Mouse (Mus musculus): Measurements from ENCODE around the gene Dclk1.
"Not testable (repeated sequence)": the region's sequence is repeated elsewhere in the genome, so short reads cannot be mapped to it uniquely, and the experiment has no call there.

Dclk1 gene

DNA sequence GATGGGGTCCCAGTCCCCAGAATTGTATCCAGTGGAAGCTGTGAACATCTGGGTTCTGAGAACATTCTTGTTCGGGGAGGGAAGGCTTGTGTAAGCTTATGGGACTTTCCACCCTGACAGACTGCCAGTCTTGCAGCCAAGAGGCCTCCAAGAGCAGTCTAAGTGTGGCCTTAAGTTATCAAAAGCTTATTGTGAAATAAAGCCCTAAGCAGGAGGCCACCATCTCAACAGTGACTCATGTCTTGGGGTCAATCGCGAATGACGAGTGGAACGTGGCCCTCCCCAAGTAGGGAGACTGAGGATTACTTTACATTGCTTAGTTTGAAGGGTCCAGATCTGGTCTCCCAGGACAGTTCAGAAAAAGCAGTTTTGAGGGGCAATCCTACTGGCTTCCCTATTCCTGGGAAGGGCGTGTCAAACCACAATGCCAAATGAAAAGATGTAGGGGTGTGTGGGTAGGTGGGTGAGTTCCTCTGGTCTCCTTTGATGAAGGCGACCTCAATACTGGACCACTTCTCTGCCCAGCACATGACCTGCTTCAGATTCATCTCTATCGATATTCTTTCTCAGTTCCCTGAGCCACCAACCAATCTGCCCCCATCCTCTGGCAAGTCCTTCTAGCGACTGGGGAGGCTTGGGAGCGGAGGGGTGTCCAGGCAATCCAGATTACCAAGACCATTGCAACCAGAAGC lies at the start of gene Dclk1:
TSS of gene Dclk1 (plus strand) at position 635 of the 692 bp plus-strand sequence.
- DNase-seq (ENCODE audit: low spot score in 2 of 2), result no peak

DNA sequence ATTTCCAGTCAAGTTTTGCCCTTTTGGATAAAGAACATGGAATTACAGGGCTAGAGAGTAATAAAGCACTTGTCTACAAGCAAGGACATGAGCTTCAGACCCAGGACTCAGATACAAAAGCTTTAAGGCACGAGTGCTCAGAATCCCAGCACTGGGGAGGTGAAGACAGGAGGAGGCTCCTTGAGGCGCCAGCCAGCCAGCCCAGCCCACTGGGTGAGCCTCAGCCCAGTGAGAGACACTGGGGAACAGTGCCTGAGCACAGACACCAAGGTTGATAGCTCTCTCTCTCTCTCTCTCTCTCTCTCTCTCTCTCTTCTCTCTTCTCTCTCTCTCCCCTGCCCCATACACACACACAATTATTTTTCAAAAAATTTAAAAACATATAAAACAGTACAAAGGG lies 48.8 kb upstream of the Dclk1 start:
- no peak for DNase-seq (ENCODE audit: low spot score in 2 of 2)

DNA sequence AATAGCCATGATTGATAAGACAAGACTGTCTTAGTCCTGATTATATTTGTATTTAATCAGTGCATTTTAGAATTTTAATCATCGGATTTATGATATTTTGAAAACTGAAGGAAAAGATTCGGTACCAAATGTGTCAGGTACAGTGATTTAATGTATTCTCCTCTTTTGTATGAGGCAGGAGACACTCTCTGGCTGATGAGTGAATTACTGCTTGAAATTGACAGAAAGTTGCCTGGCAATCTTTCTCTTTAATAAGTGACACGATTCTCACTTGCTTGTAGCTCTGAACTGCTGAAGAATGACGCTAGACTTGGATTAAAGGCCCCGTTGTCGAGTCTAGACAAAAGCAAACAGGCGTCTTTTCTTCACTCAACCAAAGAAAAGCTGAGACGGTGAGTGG lies 47.4 kb upstream of the Dclk1 start:
- DNase-seq (ENCODE audit: low spot score in 2 of 2), result no peak

DNA sequence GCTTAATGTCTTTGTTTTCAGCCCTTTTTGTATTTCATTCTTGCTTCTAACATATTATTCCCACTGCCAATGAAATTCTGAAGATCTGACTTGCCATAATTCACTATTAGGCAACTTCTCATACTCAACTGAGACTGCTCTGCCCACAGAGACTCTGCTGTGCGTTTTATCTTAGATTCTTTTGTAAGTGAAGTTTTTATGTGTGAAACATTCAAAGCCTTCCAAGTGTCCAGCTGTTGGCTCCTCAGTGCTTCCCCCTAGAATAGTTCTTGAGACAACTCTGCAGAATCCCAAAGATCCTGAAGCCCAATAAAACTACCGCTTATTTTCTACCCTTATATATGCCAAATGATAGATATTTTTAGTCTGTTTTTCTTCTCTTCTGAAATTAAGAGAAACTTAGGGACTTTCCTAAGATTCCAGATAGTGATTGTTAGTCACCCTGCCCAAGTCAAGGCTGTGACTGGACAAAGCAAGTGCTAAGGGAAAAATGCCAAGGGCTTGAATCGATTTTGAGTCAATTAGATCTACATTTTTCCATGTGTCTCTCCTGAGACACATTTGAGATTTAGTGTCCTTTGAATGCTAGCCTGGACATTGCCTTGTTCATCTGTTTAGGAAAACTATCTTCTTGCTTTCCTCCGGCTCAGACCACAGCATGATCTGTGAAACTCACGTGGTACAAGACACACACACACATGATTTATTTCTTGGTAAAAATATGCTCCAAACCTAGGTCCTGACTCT lies 46.4 kb upstream of the Dclk1 start:
- DNase-seq (ENCODE audit: low spot score in 2 of 2), result no peak

DNA sequence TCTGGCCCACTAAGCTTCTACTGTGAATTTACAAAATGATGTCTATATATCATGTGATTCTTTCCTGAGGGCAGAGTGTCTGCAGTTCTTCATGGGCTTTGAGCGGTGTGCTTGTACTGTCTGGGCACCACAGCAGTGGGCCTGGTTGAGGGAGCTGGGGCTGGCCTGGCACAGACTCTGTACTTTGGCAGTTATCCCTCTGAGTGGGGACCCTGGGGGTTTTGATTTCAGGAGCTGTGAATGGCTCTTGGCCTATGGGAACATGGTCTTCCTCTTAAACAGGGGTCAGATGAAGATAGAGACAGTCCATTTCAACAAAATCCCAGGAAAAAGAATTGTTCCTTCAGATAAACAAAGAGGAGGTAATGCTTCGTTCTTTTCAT lies 45.8 kb upstream of the Dclk1 start:
- no peak for DNase-seq (ENCODE audit: low spot score in 2 of 2)

DNA sequence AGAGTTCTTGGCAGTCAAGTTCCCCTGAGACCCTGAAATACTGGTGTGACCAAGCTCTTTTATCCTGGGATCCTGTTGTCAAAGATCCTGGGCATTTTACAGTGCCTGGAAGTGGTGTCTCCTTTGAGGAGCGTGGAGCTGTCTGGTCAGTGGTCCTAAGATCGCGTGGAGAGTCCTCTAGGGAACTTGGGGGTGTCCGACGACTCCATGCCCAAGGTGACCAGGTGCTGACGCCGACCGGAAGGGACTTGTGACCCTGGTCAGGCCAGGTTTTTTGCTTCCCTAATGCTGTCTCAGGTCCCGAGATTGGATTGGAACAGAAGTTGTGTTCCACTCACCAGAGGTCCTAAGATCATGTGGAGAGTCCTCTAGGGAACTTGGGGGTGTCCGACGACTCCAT lies 38.5 kb upstream of the Dclk1 start:
- DNase-seq (ENCODE audit: low spot score in 2 of 2), result not testable (repeated sequence)

DNA sequence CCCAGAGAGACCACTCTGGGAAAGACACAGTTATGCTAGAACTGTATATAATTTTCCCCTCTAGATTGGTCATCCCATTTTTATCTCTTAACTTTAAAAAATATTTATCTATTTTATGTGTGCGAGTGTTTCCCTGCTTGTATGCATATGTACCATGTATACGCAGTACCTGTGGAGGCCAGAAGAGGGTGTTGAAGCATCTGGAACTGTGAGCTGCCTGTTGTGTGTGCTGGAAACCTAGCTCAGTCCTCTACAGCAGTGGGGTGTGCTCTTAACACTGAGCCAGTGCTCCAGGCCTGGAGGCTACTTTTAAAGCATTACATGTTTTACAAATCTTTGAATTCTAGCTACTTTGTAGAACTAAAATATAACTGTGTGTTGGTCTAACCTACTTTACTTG lies 35.8 kb upstream of the Dclk1 start:
- no peak for DNase-seq (ENCODE audit: low spot score in 2 of 2)

DNA sequence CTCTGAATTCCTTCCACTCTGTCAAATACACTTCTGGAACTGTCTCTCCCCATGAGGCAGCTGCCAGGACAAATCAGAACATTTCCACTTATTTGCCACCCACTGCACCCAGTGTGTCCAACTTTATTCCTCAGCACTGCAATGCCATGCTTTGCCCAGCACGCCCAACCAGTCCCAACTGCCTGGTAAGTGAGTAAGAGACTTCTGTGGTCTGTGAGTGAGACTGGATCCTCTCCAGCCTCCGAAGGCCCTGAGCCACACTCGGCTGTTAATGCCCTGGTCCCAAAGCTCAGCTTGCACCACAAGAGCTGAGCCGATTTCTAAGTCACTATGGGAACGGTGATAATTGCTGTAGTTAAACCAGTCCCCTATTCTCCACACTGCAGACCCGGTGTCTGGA lies 34.5 kb upstream of the Dclk1 start:
- no peak for DNase-seq (ENCODE audit: low spot score in 2 of 2)

DNA sequence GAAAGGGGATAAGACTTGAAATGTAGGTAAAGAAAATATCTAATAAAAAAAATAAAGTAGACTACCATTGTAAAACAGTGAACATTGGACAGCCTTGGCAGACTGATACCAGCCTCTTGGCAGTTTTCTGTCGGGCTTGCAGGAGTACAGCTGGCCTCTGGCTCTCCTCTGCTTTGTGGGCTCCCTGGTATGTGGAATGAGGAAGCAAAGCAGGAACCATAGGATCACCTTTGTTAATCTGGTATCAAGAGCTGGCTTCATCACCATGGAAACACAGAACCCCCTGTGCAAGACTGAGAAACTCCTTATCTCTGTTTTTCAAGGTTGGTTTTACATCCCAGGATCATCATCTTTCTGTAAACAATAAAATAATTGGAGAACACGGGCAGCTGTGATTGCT lies 29.9 kb upstream of the Dclk1 start:
- no peak for DNase-seq (ENCODE audit: low spot score in 2 of 2)

DNA sequence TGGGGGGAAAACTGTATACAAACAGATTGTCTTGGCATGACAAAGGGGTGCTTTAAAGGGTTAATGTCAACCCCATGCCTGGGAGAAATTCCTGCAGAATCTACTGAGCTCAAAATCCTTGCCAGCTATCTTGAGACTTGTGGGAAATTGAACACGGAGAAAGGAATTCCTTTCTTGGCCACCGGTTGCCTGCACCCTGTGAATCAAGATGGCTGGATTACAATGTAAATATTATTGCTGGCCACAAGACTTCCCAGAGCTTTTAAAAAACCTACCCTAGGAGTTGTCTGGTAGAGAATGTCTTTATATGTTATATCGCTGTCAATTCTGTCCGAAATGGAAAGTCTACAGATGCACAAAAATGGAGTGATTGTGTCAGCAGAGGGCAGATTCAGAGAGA lies 28.4 kb upstream of the Dclk1 start:
- no peak for DNase-seq (ENCODE audit: low spot score in 2 of 2)

DNA sequence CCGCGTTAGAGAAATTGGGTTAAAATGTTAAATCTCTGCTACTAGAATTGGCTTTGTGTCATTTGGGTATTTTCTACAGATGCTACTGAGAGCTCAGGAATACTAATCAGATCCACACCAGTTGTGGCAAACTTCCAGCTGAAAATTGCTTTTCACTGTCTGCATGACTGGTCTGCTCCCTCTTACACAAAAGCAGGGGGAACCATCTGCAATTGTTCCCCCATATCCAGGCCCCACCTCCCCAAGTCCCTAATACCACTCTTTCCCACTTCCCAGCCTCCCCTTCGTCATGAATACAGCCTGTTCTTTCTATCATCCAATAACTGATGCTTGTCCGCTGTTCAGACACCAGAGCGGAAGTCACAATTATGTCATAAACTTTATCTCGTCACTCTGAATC lies 27.8 kb upstream of the Dclk1 start:
- no peak for DNase-seq (ENCODE audit: low spot score in 2 of 2)

DNA sequence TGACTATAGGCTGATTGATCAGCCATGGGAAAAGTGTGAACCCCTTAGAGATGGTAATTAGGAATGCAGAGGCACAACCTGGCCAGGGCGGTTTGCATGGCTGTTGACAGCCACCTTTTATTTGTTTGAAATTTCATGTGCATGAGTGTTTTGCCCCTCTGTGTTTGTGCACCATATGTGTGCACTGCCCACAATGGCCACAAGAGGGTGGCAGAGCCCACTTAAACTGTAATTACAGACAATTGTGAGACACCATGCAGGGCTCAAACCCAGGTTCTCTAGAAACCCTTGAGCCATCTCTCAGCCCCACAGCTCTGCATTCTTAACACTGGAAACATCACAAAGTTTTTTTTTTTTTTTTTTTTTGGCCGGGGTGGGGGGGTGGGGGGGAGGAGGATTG lies 19.7 kb upstream of the Dclk1 start:
- DNase-seq (ENCODE audit: low spot score in 2 of 2), result no peak

DNA sequence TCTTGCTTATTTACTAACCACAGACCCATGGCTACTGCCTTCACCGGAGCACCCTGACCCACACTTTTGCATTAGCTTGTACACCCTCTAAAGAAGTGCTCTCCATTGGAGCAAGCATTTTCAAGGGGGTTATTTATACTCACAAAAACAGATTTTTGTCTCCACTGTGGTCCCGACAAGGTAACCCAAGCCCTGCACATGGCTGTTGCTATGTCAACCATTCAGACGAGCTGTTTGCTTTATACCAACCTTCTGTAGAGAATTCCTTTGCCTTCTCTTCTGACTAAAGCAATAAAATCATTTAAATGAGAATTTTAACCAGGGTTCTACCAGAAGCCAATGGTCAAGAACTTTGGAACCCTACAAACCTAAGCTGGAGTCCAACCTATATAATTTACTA lies 18.3 kb upstream of the Dclk1 start:
- DNase-seq (ENCODE audit: low spot score in 2 of 2), result no peak

DNA sequence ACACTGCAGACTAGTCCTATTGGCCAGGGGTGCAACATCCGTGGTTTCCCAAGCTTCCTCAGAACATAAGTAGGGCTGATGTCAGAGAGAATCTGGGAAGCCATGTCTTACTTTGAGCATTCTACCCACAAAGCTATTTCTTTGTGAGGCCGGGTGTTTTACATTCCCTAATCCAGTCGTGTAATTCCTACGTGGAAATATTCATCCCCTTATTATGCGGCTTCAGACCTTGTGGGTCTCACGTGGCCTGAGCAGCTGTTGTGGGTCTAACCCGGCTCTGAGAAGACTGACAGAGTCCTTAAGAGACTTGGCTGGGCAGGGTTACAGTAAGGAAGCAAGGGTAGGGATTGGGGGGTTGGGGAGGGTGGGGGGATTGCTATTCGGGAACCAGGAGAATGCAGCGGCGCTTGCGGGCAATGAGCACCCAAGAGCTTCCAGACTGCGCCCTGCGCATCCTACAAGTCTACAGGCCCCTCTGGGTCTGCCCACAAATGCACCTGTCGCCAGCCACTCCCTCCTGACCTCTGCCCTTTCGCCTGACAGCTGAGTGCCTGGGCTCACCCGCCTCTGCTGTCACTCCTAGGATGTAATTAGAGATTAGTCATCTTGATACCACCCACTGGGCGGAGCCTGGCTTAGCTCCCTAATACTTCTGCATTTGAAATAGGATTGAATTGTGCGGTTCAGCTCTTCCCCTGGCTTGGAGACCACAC lies 15.5 kb upstream of the Dclk1 start:
- no peak for DNase-seq (ENCODE audit: low spot score in 2 of 2)

DNA sequence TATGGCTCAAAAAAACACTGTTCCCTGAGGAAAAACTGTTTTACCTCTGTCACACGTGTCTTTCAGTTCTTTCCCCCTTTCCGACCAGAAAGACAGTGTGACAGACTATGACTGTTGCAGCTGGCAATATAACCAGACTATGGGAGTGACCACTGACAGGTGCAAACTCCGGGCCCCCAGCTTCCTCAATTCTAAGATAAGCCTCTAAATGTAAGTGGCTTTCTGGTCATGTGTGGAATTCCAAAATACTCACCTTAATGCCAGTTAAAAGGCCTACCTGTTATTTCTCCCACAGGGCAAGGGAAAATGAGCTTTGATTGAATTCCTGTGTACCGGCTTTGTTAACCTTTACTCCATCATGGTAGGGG lies 15.0 kb upstream of the Dclk1 start:
- no peak for DNase-seq (ENCODE audit: low spot score in 2 of 2)

DNA sequence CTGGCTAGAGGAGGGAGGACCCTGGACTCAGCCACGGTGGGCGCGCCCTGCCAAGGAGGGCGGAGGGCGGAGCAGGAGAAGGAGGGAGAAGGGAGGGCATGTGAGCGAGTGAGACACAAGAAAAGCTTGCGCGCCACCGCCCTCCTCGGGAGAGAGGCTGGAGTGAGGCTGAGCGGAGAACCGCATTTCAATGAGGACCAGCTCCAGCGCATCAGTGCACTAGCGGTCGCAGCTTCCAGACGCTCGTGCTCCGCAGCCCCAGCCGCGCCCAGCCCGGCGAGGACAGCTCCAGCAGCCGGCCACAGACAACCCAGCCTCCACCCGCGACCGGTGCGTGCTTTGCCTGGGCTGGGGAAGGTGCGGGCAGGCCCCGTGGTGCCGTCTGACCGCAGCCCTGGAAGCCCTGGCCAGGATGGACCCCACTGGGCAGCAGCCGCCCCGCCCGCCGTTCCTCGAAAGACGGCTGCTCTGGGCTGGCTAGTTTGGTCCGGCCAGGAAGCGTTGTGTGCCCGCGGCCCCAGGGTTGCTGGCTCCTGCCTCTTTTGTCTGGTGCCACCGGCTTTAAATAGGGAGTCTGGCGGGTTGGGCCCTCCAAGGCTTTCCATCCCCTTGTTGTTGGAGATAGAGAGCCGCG lies 375 bp downstream of the Dclk1 start:
- peak; percentile 74 to 88 for DNase-seq (ENCODE audit: low spot score in 2 of 2)

DNA sequence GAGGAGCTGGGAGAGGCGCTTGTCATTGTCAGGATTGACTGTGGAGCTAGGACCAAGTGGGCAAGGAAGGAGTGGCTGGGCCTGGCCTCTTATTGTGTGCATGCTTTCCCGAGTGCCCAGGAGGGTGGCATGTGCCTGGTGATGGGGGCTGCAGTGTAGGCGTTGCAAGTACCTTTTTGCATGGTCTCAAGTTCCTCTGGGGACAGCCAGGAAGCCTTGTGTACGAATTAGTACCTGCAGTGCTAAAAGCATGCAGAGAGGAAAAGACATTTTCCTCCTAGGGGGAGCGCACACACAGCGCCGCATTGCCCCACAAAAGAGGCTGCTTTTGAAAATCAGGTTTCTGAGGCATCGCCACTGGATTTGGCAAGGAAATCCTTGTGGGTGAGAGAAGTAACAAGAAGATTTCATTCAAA lies 900 bp downstream of the Dclk1 start:
- peak in 1 of 2 experiments; percentile 41 for DNase-seq (ENCODE audit: low spot score in 2 of 2)

DNA sequence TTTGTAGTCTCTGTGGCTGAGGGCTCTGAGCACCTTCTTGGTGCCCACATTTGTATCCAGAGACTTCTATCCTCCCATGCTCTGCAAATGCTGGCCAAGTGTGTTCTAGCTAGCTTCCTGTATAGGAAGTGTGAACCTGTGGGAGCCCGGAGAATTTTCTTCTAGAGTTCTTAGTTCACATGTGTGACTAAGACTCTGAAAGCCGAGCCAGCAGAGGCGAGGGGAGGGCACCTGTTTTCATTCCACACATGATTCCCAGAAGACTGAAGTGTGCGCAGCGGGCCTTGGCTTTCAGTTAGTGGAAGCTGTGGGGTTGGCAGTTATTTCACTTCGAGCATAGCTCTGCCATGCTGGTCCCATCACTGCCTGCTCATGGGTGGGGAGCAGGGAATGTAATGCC lies 1.9 kb downstream of the Dclk1 start:
- DNase-seq (ENCODE audit: low spot score in 2 of 2), result no peak

DNA sequence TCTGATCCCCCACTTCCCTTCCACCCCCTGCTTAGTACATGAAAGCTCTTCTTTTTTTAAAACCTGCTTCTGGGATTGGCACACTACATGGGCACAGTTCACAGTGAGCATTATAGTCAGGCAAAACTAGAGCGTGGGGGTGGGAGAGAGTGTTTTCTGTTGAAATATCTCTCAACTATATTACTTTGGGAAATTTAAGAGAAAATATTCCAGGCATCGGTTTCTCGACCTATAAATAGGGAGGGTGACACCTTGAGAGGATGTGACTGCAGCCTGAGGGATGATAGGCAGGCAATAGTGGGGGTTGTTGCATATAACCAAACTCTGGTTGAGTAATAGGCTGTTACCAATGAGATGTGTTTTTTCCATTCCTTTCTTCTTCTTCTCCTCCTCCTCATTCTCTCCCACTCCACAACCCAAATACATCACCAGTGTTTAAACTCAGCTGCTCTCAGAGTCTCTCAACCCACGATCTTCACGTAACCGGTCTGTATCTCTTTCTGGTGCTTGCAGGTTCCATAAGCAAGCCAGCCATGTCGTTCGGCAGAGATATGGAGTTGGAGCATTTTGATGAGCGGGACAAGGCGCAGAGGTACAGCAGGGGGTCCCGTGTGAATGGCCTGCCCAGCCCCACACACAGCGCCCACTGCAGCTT lies 4.6 kb downstream of the Dclk1 start:
- DNase-seq (ENCODE audit: low spot score in 2 of 2), result no peak

DNA sequence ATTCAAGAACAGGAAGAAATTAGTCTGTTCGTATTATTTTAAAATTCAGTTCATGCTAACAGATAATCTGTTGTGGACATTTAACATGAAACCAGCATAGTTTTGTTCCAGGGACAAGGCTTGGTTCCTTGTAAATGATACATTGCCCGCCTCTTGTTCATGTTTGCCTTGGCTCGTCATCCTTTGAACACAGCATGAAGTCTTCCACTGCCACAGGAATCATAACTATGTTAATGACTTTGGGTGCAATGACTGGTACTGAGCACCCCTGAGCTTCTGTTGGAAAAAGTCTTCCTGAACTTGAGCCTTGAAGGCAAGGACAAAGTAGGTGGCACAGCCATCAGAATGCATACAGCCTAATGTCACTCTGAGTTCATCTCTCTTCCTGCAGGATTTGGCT lies 5.9 kb downstream of the Dclk1 start:
- DNase-seq (ENCODE audit: low spot score in 2 of 2), result no peak

DNA sequence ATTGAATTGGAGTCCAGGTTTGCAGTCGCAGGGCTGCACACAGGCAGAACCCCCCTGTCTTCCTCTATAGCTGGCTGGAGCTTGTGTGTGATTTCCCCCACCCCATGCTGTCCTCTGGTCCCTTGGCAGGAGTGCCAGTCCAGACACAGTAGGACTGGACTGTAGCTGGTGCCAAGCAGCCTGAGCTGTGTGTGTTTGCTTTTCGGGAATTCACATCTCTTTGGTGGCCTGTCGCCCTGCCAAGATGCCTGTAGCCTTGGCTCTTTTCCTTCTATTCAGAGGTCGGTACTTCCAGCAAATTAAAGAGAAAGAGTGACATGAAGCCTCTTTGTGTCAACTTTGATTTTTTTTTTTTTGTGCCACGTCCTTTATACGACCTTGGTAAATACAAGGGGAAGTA lies 6.3 kb downstream of the Dclk1 start:
- peak; percentile 44 to 47 for DNase-seq (ENCODE audit: low spot score in 2 of 2)

DNA sequence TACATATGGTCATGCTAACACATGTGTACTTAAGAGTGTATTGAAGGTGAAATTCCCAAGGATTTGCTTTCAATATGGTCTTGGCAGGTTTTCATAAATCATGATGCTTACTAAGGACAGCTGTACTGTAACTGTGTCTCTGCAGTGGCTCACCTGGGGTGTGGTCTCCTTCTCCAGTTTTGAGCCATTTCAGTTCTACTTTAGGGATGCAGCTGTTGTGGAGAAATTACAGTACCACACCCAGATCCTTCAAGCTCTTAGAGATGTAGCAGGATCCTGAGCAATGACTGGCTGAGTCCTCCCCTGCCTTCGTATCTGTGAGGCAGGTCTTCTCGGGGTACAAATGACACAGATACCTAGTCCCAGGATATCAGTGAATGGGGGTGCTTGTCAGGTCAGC lies 8.5 kb downstream of the Dclk1 start:
- DNase-seq (ENCODE audit: low spot score in 2 of 2), result no peak

Measured in frontal cortex, postnatal 10 days (tissue).